Mouse (Mus musculus) fat pad, adult 2 months (tissue): ENCODE results near the gene Gpr157.
A peak's percentile ranks its signal among the peaks of the same experiment; 100 is the strongest.

Experiments used
- DNase-seq: peaks from one replicate; pipeline ENCODE4 v3.0.0-alpha.2; 2011; ENCODE audit warnings: low read depth, low spot score; ENCODE audit errors: extremely low read depth

The Gpr157 gene

DNA sequence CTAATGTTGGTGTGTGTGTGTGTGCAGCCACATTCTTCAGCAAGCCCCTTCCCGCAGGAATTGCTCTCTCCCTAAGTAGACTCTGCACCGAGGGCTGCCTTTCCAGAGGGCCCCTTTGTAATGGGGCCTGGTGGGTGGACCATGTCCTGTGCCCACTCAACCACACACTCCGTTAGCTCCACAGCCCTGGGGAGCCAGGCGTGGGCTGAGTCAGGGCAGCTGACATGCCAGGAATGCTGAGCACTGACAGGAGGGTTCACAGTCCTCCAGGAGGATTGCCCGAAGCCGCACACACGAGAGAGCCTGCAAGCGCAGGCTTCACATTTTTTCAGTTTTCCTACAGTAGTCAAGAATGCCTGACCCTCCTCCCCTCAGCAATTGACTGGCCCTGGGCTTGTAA lies 17.0 kb upstream of the Gpr157 start:
- DNase-seq, result no peak

DNA sequence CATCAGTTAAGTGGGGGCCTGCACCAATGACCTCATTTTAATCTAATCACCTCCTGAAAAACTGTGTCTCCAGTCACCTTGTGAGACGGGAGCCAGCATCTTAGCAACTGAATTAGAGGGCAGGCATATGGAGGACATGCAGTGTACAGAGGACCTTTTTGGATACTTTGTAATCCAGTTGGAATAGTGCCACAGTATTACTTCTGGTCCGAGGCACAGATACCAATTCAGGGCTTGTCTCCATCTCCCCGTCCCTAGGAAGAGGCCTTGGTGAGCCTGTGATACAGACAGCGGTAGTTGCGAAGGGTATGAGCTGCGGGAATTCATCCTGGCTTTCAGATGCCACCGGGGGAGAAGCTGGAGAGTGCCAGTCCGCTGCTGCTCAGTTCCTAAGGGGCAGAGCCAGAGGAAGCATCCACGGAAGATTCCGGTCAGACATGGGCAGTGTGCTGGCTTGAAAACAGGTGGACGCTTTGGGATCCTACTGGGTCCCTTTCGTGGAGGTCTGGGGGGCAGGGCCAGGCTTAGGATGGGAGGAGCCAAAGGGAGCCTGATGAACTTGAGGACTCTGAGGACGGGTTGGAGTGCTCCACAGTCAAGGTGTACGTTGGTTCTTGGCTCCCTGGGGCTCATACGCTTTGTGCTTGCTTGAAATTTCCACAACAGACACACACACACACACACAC lies 14.6 kb upstream of the Gpr157 start:
- no peak for DNase-seq

DNA sequence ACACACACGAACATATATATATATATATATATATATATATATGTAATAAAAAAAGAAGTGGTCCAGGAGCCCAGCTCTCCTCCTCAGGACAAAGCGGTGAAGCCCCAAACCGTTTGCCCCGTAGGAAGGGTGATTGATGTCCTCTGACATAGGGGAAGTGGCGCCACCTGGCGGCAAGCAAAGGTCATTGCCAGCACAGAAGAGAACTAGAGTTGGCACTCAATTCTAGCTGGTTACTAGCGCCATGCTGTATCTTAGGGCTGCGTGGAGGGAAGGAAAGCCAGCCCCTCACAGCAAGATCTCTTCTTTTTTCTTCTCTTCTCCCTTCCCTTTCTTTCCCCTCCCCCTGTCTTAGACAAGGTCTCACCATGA lies 14.1 kb upstream of the Gpr157 start:
- no peak for DNase-seq

DNA sequence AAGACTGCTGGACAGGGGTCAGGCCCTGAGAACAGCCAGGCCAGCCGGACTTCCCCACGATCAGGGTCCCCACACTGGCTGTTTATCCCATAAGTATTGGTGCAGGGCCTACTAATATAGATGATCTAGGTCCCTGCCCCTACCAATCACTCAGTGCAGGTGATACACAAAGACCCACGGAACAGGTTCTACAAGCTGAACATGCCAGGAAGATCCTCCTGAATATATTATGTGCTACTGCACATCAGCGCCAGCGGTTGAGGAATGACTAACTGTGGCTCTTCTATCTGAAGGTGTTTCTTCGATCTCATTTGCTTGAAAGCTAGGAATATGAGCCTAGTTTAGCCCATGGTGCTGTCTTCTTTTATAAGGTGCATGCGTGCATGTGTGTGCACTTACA lies 11.8 kb upstream of the Gpr157 start:
- peak; percentile 37 for DNase-seq

DNA sequence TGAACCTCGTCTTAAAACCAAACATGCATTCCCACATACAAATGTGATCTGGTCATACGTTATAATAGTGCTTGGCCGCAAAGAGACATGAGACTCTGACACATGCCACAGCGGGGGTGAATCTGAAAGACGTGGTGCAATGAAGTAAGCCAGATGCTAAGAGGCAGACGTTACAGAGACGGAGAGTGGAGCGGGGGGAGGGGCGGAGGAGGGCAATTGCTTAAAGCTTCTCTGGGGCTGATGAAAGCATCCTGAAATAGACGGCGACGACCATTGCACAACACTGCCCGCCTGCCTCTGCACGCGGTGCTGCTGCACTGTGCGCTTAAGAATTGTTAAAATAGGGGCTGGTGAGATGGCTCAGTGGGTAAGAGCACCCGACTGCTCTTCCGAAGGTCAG lies 11.0 kb upstream of the Gpr157 start:
- no peak for DNase-seq

DNA sequence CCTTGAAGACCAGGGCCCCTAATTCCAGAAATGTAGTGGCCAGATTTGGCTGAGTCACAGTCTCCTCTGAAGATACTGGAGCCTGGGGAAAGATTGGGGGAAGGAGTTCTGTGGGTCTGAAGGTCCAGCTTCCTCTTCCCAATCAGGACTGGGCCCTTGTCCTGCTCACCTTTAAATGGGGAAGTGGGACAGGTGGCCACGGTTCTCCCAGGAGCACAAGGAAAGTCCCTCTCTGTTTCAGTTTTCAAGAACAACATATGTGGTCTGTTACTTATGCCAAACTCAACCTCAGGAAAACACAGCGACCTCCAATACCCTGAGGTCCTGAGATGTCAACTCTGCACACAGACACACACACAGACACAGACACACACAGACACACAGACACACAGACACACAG lies 8.5 kb upstream of the Gpr157 start:
- DNase-seq, result no peak

DNA sequence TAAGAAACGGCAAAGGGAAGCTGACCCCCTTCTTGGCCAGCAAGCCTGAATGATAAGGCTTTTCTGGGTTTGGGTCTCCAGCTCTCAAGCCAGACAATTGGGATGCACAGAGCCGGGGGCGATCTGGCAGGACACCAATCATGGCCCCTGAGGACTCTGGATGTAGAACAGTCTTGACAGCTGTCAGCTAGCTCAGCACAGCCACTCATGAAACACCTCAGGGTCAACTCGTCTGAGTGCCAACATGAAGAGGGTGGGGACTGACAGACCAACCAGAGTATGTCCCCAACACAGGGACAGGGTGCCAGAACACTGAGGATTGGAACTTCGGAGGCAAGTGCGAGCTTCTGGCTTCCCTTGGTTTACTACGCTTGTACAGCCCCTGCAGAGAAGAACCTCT lies 7.9 kb upstream of the Gpr157 start:
- no peak for DNase-seq

DNA sequence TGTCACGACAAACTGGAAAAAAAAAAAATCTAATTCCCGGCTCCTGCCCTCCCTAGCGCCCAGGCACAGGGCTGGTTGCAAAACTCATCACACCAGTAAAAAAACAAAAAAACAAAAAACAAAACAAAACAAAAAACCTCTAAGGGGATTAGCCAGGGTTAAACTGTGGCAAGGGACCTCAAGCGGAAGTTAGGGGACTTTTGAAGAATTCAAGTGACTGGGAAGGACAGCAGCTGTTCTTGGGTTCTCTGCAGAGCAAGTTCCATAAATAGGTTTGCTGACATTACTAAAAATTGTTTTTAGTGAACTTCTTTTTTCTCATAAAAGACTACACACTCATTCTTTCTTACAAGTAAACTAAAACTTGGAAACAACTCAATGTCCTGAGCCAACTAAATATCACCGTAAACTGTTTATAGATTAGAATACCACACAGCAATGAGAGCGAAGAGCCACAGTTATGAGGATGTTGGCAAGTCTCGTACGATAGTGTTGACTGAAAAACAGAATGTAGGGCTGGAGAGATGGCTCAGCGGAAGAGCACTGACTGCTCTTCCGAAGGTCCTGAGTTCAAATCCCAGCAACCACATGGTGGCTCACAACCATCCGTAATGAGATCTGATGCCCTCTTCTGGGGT lies 6.7 kb upstream of the Gpr157 start:
- DNase-seq, result no peak

DNA sequence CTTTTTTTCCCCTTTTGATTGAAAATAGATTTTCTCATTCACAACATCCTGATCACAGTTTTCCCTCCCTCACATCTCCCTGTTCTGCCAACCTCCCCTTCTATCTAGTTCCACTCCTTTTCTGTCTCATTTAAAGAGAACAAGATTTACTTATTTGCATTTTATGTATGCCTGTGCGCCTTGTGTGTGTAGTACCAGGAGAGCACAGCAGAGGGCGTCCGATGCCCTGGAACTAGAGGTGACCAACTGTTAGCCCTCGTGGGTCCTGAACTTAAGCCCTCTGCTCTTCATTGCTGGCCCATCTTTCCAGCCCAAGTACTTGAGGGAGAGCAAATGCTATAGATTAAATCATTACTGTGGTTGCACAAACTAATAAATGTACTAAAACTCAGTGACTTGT lies 1.8 kb upstream of the Gpr157 start:
- no peak for DNase-seq

DNA sequence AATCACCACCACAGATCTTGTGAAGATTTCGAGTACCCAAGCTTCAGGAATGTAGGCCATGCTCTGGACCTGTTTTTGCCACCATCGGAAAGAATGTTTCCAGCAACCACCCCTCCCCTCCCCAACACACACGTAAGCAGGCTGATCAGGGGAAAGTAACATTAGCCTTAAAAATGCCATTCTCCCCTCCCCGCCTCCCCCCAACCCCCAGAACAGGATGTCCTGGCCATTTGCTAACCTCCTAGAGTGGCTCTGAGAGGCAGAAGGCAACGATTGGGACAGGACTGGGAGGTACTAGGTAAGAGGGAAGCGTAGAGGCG lies 364 bp upstream of the Gpr157 start:
- no peak for DNase-seq

DNA sequence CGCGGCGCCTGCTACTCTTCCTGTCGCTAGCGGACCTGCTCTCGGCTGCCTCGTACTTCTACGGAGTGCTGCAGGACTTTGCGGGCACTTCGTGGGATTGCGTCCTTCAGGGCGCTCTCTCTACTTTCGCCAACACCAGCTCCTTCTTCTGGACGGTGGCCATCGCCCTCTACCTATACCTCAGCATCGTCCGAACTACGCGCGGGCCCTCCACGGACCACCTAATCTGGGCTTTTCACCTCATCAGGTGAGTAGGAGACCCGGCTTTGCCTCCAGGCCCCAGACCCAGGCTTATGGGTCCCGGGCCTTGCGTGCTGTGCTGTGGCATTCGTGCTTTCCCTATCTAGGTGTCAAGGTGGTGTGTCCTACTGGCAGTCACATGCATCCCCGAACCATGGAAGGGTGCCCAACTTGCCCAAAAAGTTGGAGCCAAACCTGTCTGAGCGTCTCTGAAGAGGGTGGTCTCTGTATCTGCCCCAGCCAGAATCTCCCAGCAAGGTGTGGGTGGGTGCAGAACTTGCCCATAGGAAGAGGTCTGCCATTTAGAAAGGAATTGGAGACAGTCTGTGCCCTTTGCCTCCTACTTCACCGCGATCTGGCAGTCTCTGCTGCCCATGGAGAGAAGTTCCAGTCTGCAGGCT lies 845 bp downstream of the Gpr157 start:
- no peak for DNase-seq

DNA sequence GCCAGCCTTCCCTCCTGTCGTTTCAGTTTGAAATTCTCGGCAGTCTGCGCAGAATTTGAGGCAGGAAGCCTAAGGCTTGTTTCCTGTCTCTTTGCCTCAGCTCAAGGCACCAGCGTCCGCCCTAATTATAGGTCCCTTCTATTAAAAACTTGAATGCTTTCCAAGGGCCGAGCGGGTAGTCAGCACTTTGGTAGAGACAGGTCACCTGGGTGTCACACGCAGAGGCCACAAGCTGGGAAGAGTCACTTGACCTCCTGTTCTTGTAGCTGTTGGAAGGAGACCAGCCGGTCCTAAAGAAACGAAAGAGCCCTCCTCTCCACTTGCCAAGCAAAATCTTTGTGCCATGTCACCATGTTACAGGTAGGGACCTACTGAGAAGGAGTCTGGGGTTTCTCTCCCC lies 2.0 kb downstream of the Gpr157 start:
- no peak for DNase-seq

DNA sequence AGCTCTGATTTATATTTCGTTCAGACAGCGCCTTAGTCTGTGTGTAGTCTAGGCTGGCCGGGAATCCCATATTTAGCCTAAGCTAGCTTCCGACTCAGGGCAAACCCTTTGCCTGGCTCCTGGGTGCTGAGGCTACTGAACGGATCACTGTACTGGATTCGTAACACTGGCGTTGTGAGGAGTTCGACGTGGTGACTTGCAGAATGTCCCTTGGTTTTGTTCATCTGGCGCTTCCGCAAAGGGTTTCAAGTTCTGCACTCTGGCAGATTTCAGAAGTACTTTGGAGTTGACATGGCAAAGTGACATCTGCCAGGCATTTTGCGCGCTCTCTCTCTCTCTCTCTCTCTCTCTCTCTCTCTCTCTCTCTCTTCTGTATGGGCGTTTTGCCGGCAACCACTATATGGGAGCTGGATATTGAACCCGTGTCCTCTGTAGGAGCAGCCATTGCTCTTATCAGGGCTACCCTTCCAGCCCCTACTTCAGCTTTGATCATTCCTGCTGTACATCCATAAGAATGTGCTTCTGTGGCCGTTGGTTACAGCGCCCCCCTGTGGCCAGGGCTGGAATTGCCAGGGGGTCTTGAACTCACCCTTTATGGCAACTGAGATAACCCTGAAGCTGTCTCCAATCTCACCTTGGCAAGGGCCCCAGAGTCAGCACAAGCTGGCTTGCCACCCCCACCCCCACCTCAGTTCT lies 4.9 kb downstream of the Gpr157 start:
- no peak for DNase-seq

DNA sequence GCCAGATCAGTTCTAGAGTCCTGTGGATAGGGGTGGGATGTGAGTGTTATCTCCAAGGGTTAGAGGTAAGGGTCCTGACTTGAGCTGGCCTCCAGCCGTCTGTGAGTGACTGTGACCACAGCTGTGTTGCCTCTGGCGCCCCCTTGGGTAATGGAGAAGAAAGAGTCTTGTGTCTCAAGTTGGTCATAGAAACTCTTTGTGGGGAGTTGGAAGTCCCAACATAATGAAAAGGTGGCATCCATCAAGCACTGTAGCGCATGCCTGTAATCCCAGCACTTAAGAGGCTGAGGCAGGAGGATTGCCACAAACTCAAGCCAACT lies 5.4 kb downstream of the Gpr157 start:
- no peak for DNase-seq

DNA sequence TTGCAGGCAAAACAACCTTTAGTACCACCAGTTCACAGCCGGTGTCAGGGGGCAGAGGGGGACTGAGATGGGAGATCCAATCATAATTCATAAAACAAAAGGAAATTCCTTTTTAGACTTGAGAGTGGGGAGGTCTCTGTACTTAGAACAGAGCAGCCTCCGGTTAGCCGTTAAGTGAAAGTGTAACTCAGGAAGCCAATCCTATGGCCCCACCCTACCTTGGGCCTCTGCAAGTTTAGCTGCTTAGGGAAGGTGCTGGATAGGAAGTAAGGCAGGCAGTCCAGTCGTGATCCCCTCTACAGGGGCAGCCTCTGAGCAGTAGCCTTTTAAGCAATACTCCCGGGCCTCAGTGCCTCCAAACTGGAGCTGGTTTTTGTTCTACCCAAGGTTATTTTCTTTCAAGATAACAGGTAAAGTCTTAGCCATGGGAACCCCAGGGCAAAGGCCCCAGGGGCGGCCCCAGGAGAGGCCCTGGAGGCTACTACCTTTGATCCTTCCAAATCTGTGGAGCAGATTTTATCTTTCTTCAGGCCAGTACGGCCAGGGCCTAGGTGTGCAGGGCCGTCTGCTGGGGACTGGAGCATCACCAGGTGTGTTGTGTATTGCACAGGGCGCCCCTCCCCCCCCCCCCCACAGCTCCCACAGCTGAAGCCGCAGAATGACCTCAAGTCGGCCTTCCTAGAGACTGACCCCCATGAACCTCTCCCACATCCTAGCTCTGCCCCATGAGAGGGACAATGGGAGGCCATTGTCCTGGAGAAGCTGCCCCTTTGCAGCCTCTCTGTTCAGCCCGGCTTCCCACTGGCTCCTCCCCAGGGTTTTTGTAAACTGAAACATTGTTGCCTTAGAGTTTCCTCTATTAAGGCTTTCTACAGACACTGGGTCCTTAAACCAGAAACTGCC lies 6.6 kb downstream of the Gpr157 start:
- no peak for DNase-seq

DNA sequence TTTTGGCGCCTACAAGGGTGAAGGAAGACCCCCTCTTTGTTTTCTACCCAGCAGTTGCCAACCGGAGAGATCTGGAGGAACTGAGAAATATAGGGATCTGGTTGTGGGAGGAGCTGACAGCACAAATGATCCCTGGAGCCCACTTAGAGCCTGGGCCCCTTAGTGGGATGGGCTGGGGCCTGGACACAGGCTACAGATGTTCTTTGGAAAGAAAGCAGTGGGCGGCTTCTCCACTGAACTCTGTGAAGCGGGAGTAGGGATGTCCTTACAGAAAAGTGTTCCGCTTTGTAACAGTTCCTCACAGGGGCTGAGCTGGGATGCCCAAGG lies 7.3 kb downstream of the Gpr157 start:
- DNase-seq, result no peak

DNA sequence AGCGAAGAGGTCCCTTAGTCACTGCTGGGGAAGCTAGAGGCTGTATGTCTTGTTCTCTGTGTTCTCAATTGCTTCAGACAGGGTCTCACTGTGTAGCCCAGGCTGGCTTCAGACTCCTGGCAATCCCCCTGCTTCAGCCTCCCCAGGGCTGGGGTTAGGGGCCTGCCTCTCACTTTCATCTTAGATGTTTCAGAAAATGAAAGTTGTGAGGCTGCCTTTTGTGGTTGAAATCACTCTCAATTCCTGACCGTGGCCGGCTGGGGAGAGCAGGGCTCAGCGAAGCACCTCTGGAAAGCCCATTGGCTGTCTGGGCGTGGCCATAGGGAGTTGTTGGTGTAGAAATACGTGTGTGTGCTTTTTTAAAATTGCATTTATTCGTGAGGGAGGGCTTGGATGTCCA lies 9.1 kb downstream of the Gpr157 start:
- no peak for DNase-seq

DNA sequence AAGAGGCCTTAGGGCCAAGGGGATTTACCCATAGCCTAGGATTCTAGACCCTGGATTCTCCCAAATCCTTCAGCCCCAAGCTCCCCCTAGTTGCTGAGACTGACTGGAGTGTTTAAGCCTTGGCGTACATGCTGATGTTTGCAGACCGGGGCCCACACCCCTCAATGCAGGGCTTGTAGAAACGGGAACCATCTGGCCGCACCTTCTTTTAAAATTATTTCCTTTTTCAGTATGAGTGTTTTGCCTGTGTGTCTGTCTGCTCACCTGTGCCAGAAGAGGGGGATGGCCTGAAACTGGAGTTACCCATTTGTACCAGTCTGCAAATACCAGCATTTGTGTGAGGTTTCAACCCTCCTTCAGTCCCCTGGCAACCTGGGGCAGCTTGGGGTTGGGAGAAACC lies 10.7 kb downstream of the Gpr157 start:
- DNase-seq, result no peak

DNA sequence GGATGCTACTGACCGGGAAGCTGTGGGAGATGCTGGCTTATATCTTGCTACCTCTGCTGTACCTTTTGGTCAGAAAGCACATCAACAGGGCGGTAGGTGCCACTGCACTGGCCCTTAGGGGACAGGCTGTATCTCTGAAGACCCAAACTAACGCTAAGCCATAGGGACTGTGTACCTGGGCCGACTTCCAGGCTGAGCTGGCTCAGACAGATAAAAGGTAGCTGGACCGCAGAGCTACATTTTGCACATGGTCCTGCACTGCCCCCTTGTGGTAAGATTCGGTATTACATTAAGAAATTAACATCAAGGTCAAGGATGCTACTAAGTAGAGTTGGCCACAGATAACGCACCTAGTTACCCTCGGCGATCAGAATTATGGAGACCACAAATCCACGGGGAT lies 11.7 kb downstream of the Gpr157 start:
- DNase-seq, result no peak

DNA sequence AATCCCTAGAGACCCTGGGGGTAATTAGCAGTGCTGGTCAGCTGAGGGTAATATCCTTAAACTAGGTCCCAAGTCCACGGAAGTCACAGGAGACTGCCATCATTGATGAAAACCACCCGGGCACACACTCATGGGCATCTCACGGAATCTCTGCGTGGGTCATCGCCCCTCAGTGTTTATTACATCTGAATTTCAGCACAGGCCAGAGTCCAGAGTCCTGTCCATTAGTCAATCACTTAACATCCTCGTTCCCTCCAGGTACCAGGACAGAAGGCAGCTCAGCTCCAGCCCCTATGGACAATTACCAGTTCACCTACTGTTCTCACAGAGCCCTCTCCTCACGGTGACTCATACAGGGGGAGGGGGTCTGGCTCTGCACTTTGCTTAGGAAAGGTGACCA lies 15.7 kb downstream of the Gpr157 start:
- no peak for DNase-seq

DNA sequence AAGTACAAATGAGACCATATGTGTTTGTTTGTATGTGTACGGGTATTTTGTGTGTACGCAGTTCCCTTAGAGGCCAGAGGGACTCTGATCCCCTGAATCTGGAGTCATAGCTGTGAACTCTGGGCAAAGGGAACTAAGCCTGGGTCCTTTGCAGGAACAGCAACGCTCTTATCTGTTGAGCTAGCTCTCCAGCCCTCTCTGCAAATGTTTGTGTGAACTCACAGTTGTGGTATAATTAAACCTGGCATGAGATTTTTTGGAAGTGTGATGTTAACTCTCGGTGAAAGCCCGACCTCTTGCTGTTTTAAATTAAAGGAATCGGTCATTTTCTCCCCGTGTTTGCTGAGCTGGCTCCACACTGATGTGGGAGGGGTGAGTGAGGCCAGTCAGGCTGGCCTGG lies 18.5 kb downstream of the Gpr157 start:
- DNase-seq, result no peak

DNA sequence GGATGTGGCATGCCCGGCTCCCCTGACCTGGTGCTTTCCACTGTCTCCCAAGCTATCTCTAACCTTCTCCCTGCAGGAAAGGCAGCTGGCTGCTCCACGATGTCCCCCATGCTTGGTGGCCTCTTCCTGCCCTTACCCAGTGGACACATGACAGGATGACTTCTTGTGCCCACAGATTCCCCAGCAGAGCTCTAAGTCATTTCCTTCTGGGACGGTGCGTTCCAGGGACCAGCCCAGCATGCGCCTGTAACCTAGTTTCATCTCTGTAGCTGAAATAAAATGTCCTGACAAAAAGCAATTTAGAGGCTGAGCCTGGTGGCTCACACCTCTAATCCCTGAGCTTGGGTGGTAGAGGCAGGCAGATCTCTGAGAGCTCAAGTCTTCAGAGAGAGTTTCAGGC lies 19.5 kb downstream of the Gpr157 start:
- no peak for DNase-seq
